Mouse (Mus musculus): ENCODE data around the gene Pitpna.

- TF ChIP-seq POLR2A (IDR thresholded peaks at IDR 0.05; ENCODE audit: low read depth, low read length), result no peak
- TF ChIP-seq CTCF (IDR thresholded peaks at IDR 0.05; ENCODE audit: extremely low read depth, insufficient read length, insufficient replicate concordance, low read depth, low read length), result no peak
Observed at GRCm38 (mm10) chr11:75614769-75615168, 26.9 kb downstream of the Pitpna start.

All from small intestine, adult 2 months (tissue).